7 mouse cellular contexts compared by ENCODE assay signal in genomic region chr1:63730240-63730771, GRCm38 (mm10). TPM values are rescaled to one million over a fixed set of nuclear protein-coding genes. Genes with fewer than 3 reads are reported as not detected.
DNase-seq lines count a peak whose midpoint lies in the region; ATAC-seq and TF ChIP-seq lines count a peak whose summit lies in the region.

TSS of gene Mdh1b (minus strand) at chr1:63730318.
TSS of gene Fastkd2 (plus strand) at chr1:63730614.

- H3K4me3 ChIP-seq in embryonic facial prominence, embryonic 14.5 days (ENCODE audit: low read depth, low read length) = peak within 1 kb of the TSS; percentile 69
- H3K4me3 ChIP-seq in heart, adult 2 months = peak within 1 kb of the TSS; percentile 76
- peak within 1 kb of the TSS; percentile 72 for H3K4me3 ChIP-seq in limb, embryonic 13.5 days
- peak within 1 kb of the TSS; percentile 75 for H3K4me3 ChIP-seq in midbrain, embryonic 16.5 days (ENCODE audit: low read depth, low read length)

- H3K79me2 ChIP-seq in heart, adult 2 months (replicated peaks; ENCODE audit: control insufficient read depth, insufficient read depth, low read length) = no peaks in the 10 kb centered on the region

- no peaks in the 10 kb centered on the region for H3K27me3 ChIP-seq in embryonic facial prominence, embryonic 14.5 days (replicated peaks; ENCODE audit: control insufficient read depth, insufficient read depth, low read length)
- H3K27me3 ChIP-seq in heart, adult 2 months (ENCODE audit: control insufficient read depth, insufficient read depth, low read length) = no peaks in the 10 kb centered on the region
- peaks cover 10% of the 10 kb centered on the region for H3K27me3 ChIP-seq in limb, embryonic 13.5 days
- H3K27me3 ChIP-seq in midbrain, embryonic 16.5 days (ENCODE audit: control insufficient read depth, insufficient read depth, low read depth, low read length) = peaks cover 7% of the 10 kb centered on the region

- peak within 1 kb of the TSS; percentile 64 for H3K4me2 ChIP-seq in embryonic facial prominence, embryonic 14.5 days (ENCODE audit: low read depth, low read length)
- peak within 1 kb of the TSS; percentile 65 for H3K4me2 ChIP-seq in limb, embryonic 13.5 days (replicated peaks)
- H3K4me2 ChIP-seq in midbrain, embryonic 16.5 days (ENCODE audit: low read length) = peak within 1 kb of the TSS; percentile 64

- no peak within 1 kb of the TSS; the same call in 1 of the 2 replicates for H3K27ac ChIP-seq in embryonic facial prominence, embryonic 14.5 days (replicated peaks; ENCODE audit: low read depth, low read length)
- peak within 1 kb of the TSS; percentile 62 for H3K27ac ChIP-seq in heart, adult 2 months
- no peak within 1 kb of the TSS for H3K27ac ChIP-seq in limb, embryonic 13.5 days
- no peak within 1 kb of the TSS; the same call in 1 of the 2 replicates for H3K27ac ChIP-seq in midbrain, embryonic 16.5 days (ENCODE audit: low read length)

- peak; percentile 56 for TF ChIP-seq CTCF in heart, adult 2 months (IDR thresholded peaks at IDR 0.05)

- WGBS in embryonic facial prominence, embryonic 14.5 days = under 1% methylated on average over 31 of the region's 31 CpGs
- whole genome bisulfite sequencing in heart, adult 2 months = under 1% methylated on average over 31 of the region's 31 CpGs
- under 1% methylated on average over 31 of the region's 31 CpGs for WGBS in limb, embryonic 13.5 days
- under 1% methylated on average over 31 of the region's 31 CpGs for WGBS in midbrain, embryonic 16.5 days

- H3K4me1 ChIP-seq in embryonic facial prominence, embryonic 14.5 days (ENCODE audit: control insufficient read depth, insufficient read depth, low read length) = peaks cover 13% of the 10 kb centered on the region
- H3K4me1 ChIP-seq in heart, adult 2 months (ENCODE audit: control insufficient read depth, insufficient read depth, low read length) = peaks cover 3% of the 10 kb centered on the region
- peaks cover 18% of the 10 kb centered on the region for H3K4me1 ChIP-seq in limb, embryonic 13.5 days
- peaks cover 28% of the 10 kb centered on the region for H3K4me1 ChIP-seq in midbrain, embryonic 16.5 days (ENCODE audit: control insufficient read depth, insufficient read depth, low read length)

- no peaks in the 10 kb centered on the region for H3K9me3 ChIP-seq in embryonic facial prominence, embryonic 14.5 days (ENCODE audit: control insufficient read depth, low read length)
- H3K9me3 ChIP-seq in limb, embryonic 13.5 days = no peaks in the 10 kb centered on the region
- no peaks in the 10 kb centered on the region for H3K9me3 ChIP-seq in midbrain, embryonic 16.5 days (replicated peaks; ENCODE audit: control insufficient read depth, low read length, poor library complexity, severe bottlenecking)

- DNase-seq in adrenal gland, postnatal 4 days (ENCODE audit: low spot score in 2 of 2) = peak; percentile 51 to 74
- DNase-seq in embryonic facial prominence, embryonic 14.5 days (ENCODE audit: low spot score) = peak; percentile 97
- peak; percentile 87 to 88 for DNase-seq in heart, adult 2 months
- peak; percentile 88 to 91 for DNase-seq in kidney, adult 8-10 months
- peak; percentile 67 to 82 for DNase-seq in spleen, postnatal 10 days (ENCODE audit: low spot score in 2 of 2)

- peak; percentile 97 for ATAC-seq in embryonic facial prominence, embryonic 14.5 days (ENCODE audit: low read depth)
- peak; percentile 97 for ATAC-seq in limb, embryonic 13.5 days (ENCODE audit: low FRiP score, low read depth)
- ATAC-seq in midbrain, embryonic 16.5 days = peak; percentile 97

- 0 out of 2 replicates have a peak, but pooled peaks cover 1% of the 10 kb centered on the region for H3K36me3 ChIP-seq in embryonic facial prominence, embryonic 14.5 days (ENCODE audit: control insufficient read depth, insufficient read depth, low read length)
- peaks cover 10% of the 10 kb centered on the region for H3K36me3 ChIP-seq in heart, adult 2 months (ENCODE audit: control insufficient read depth, insufficient read depth, low read length)
- H3K36me3 ChIP-seq in limb, embryonic 13.5 days = no peaks in the 10 kb centered on the region
- H3K36me3 ChIP-seq in midbrain, embryonic 16.5 days (ENCODE audit: control insufficient read depth, insufficient read depth, low read length) = no peaks in the 10 kb centered on the region

- intact Hi-C loops in heart, adult 2 months (cut with DNase I) = loop anchor here (10.0 kb wide), 1 partner anchor 394 kb away; the partner anchor contains the start of gene Klf7

- peak; percentile 69; the same call in 1 of the 2 replicates for TF ChIP-seq EP300 in heart, adult 2 months (IDR thresholded peaks at IDR 0.05; ENCODE audit: insufficient read depth, low read depth, low read length)

- TF ChIP-seq POLR2A in heart, adult 2 months (IDR thresholded peaks at IDR 0.05; ENCODE audit: insufficient read depth, low read depth, low read length) = 0 out of 2 replicates have a peak, but pooled peaks have one; percentile 44

- H3K9ac ChIP-seq in embryonic facial prominence, embryonic 14.5 days (ENCODE audit: low read depth, low read length) = peak within 1 kb of the TSS; percentile 72
- peak within 1 kb of the TSS; percentile 19 for H3K9ac ChIP-seq in heart, adult 2 months (ENCODE audit: low read depth, low read length)
- H3K9ac ChIP-seq in limb, embryonic 13.5 days = peak within 1 kb of the TSS; percentile 81
- H3K9ac ChIP-seq in midbrain, embryonic 16.5 days (ENCODE audit: low read depth, low read length) = peak within 1 kb of the TSS; percentile 71

RNA-seq across cellular contexts. Expression of gene Mdh1b, which starts in this region (rescaled TPM):
- under 1 TPM in 1 of 2 experiments, not detected in 1; 0.22 TPM for total RNA-seq in adrenal gland, postnatal 4 days (2021)
- 0.54 and 1.7 TPM in 2 replicates for polyA plus RNA-seq in embryonic facial prominence, embryonic 14.5 days (2014; fragmentation: Nextera tagmentation; extraction: Ambion mirVana)
- not detected for total RNA-seq in heart, adult 2 months (2021)
- polyA plus RNA-seq in heart, adult 2 months (2012; rRNA removed) = 0.33 TPM in 1 of 2 replicates, not detected in the other
- polyA plus RNA-seq in limb, embryonic 13.5 days (2015; fragmentation: Nextera tagmentation; extraction: Ambion mirVana) = not detected in 2 replicates
- polyA plus RNA-seq in midbrain, embryonic 16.5 days (2015; fragmentation: Nextera tagmentation; extraction: Ambion mirVana) = 0.69 and 1.1 TPM in 2 replicates

RNA-seq across cellular contexts. Expression of gene Fastkd2, which starts in this region (rescaled TPM):
- 10 to 100 TPM; 28.4 to 36.3 TPM for total RNA-seq in adrenal gland, postnatal 4 days (2021)
- 57.5 and 66.7 TPM in 2 replicates for polyA plus RNA-seq in embryonic facial prominence, embryonic 14.5 days (2014; fragmentation: Nextera tagmentation; extraction: Ambion mirVana)
- total RNA-seq in heart, adult 2 months (2021) = 10 to 100 TPM; 27.1 to 36.1 TPM
- 6.7 and 19.5 TPM in 2 replicates for polyA plus RNA-seq in heart, adult 2 months (2012; rRNA removed)
- 50.7 and 55.7 TPM in 2 replicates for polyA plus RNA-seq in limb, embryonic 13.5 days (2015; fragmentation: Nextera tagmentation; extraction: Ambion mirVana)
- 32.9 and 34.5 TPM in 2 replicates for polyA plus RNA-seq in midbrain, embryonic 16.5 days (2015; fragmentation: Nextera tagmentation; extraction: Ambion mirVana)

Comparison
In these comparisons a context has a peak if more than half of its experiments do, and no peak if none do; other contexts are left out.
1. H3K9ac ChIP-seq: peak in every context shown above with its lines; median percentile 81 in limb, embryonic 13.5 days; 72 in embryonic facial prominence, embryonic 14.5 days; 71 in midbrain, embryonic 16.5 days; 19 in heart, adult 2 months.